8 mouse cellular contexts compared by ENCODE assay signal in the genomic region with DNA sequence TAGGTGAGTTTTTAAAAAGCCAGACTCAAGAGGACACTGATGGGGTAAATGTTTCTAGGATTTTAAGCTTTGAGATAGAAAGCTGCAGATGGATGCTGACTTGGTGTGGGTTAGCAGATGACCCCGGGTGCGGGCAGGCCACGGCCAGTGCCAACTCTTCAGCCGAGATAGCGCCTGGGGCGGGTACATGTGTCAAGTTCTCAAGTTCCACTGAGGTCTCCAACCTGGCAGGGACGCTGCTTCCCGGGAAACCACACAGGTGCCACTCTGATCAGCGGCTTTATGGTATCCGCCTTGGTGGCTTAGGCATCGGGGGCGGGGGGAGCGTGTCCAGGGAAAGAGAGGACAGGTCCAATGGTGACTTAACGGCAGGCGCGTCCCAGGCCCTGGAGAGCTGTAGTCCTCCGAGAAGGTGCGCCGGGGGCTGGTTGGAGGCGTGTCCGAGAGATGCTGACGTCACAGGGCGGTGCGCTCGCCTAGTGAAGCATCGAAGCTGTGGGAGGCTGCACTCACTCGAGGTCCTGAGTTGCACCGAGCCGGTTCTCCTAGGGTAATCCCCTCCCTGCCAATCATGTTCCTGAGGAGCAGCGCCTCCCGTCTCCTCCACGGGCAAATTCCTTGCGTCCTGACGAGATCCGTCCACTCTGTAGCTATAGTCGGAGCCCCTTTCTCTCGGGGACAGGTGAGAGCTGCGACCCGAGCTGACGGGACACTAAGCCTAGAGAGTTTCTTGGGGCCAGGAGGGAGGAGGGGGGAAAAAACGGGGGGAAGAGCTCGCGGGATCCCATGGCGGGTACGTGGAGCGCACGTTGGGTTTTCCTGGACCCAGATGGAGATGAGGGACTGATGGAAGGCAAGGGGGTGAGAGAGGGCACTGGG. TPM values are rescaled to one million over a fixed set of nuclear protein-coding genes. Genes with fewer than 3 reads are reported as not detected.
A peak's percentile ranks its signal among the peaks of the same experiment; 100 is the strongest.
DNase-seq lines count a peak whose midpoint lies in the region; ATAC-seq and TF ChIP-seq lines count a peak whose summit lies in the region.

Gene Arg2 (plus strand): TSS at position 479 of the 879 bp plus-strand sequence.

- TF ChIP-seq POLR2A in cortical plate, adult 2 months (IDR thresholded peaks at IDR 0.05; ENCODE audit: extremely low read depth, insufficient read depth, low read length) = peak; percentile 75; the same call in 1 of the 2 replicates

- no peak for TF ChIP-seq CTCF in cortical plate, adult 2 months (IDR thresholded peaks at IDR 0.05; ENCODE audit: extremely low read depth, insufficient read depth, low read length)
- no peak for TF ChIP-seq CTCF in gastrocnemius, adult 2 months (IDR thresholded peaks at IDR 0.05)

- peak within 1 kb of the TSS; percentile 44 for H3K4me3 ChIP-seq in cortical plate, adult 2 months (ENCODE audit: insufficient read depth, low read length)
- peak within 1 kb of the TSS; percentile 64 for H3K4me3 ChIP-seq in gastrocnemius, adult 2 months
- H3K4me3 ChIP-seq in intestine, embryonic 15.5 days (replicated peaks) = peak within 1 kb of the TSS; percentile 43

- H3K27me3 ChIP-seq in intestine, embryonic 15.5 days (replicated peaks) = peaks cover 33% of the 10 kb centered on the region

- no peaks in the 10 kb centered on the region; the same call in none of the 2 replicates for H3K4me1 ChIP-seq in cortical plate, adult 2 months (ENCODE audit: control insufficient read depth, insufficient read depth, low read length)
- peaks cover 14% of the 10 kb centered on the region for H3K4me1 ChIP-seq in intestine, embryonic 15.5 days (replicated peaks)

- no peaks in the 10 kb centered on the region for H3K9me3 ChIP-seq in intestine, embryonic 15.5 days

- peak within 1 kb of the TSS; percentile 94 for H3K4me2 ChIP-seq in intestine, embryonic 15.5 days (replicated peaks)

- DNase-seq in adrenal gland, adult 18-20 months (ENCODE audit: low spot score in 2 of 2) = peak; percentile 52 to 57
- peak; percentile 51 for DNase-seq in gastrocnemius, adult 2 months
- peak; percentile 60 to 78 for DNase-seq in left cerebral cortex, postnatal 10 days (ENCODE audit: extremely low spot score in 1 of 2, low spot score in 2 of 2)
- DNase-seq in right cerebral cortex, postnatal 10 days (ENCODE audit: low spot score in 2 of 2) = peak; percentile 84 to 86
- peak; percentile 61 for DNase-seq in urinary bladder, postnatal 25 days (ENCODE audit: low spot score)

- under 1% methylated on average over 47 of the region's 47 CpGs for WGBS in intestine, embryonic 15.5 days

- intact Hi-C loops in gastrocnemius, adult 2 months (cut with DNase I) = no loop called here
- intact Hi-C loops in left cerebral cortex, postnatal 10 days (cut with DNase I) = no loop called here

- H3K27ac ChIP-seq in cortical plate, adult 2 months (ENCODE audit: insufficient read depth, low read length) = no peak within 1 kb of the TSS
- H3K27ac ChIP-seq in gastrocnemius, adult 2 months = no peak within 1 kb of the TSS
- no peak within 1 kb of the TSS for H3K27ac ChIP-seq in intestine, embryonic 15.5 days

- peak within 1 kb of the TSS; percentile 37 for H3K9ac ChIP-seq in intestine, embryonic 15.5 days

- ATAC-seq in intestine, embryonic 15.5 days = peak; percentile 98
- ATAC-seq in megakaryocyte progenitor cell, adult 5-6 weeks (replicated peaks; ENCODE audit: poor library complexity) = peak; percentile 90

- H3K36me3 ChIP-seq in intestine, embryonic 15.5 days = no peaks in the 10 kb centered on the region

RNA-seq across cellular contexts. Expression of gene Arg2, which starts in this region (rescaled TPM):
- total RNA-seq in adrenal gland, adult 18-20 months (2021) = under 1 TPM; 0.48 to 0.50 TPM
- polyA plus RNA-seq in cortical plate, adult 2 months (2012; rRNA removed) = 2.0 and 2.9 TPM in 2 replicates
- not detected for total RNA-seq in gastrocnemius, adult 2 months (2021)
- polyA plus RNA-seq in intestine, embryonic 15.5 days (2015; fragmentation: Nextera tagmentation; extraction: Ambion mirVana) = 0.55 and 1.1 TPM in 2 replicates
- 10 to 100 TPM; 10.0 to 10.3 TPM for total RNA-seq in left cerebral cortex, postnatal 10 days (2021)
- total RNA-seq in megakaryocyte progenitor cell, adult 5-6 weeks (2015) = 0.54 and 0.93 TPM in 2 replicates
- 0.04 and 0.34 TPM in 2 replicates for total RNA-seq in megakaryocyte progenitor cell, adult 5-6 weeks (2017)

Comparison
In these comparisons a context has a peak if more than half of its experiments do, and no peak if none do; other contexts are left out.
1. RNA of gene Arg2 (total RNA-seq): 10.0 to 10.3 TPM in left cerebral cortex, postnatal 10 days; 0.04 to 0.93 TPM in megakaryocyte progenitor cell, adult 5-6 weeks, 0.48 to 0.50 TPM in adrenal gland, adult 18-20 months and not detected in gastrocnemius, adult 2 months; every median in the first group is over 4 times any median in the second.
2. Peak in DNase-seq in adrenal gland, adult 18-20 months; RNA of the gene not detected or under 1 TPM.
3. Peak in DNase-seq and H3K4me3 ChIP-seq in gastrocnemius, adult 2 months; RNA of the gene not detected or under 1 TPM.
4. Peak in ATAC-seq in megakaryocyte progenitor cell, adult 5-6 weeks; RNA of the gene not detected or under 1 TPM.
5. Peak in every context shown above with its lines, with median percentiles within 50 percentile points of each other: DNase-seq and H3K4me3 ChIP-seq.